Mouse (Mus musculus): Measurements from ENCODE around the gene Mutyh. TPM values are rescaled to one million over a fixed set of nuclear protein-coding genes. Genes with fewer than 3 reads are reported as not detected.
"Not testable (repeated sequence)": the region's sequence is repeated elsewhere in the genome, so short reads cannot be mapped to it uniquely, and the experiment has no call there.

Mutyh gene
- polyA plus RNA-seq, 1 experiment from 2014 or later, result 9.1 TPM

GRCm38 (mm10) chr4:116838999-116839398, 31.5 kb downstream of the Mutyh start:
- Histone ChIP-seq H3K9me3 (ENCODE audit: control insufficient read depth, low read length) (no peaks in the 10 kb centered on the region), H3K9ac (ENCODE audit: low read depth, low read length) (no peak overlapping the region), H3K36me3 (ENCODE audit: control insufficient read depth, insufficient read depth, low read length) (no peaks in the 10 kb centered on the region), H3K27me3 (replicated peaks; ENCODE audit: control insufficient read depth, insufficient read depth, low read length) (no peaks in the 10 kb centered on the region), H3K4me1 (ENCODE audit: control insufficient read depth, insufficient read depth, low read length) (0 out of 2 replicates have a peak, but pooled peaks cover 2% of the 10 kb centered on the region), H3K27ac (ENCODE audit: low read length) (no peak overlapping the region), H3K4me2 (ENCODE audit: low read depth, low read length) (no peak overlapping the region), H3K4me3 (ENCODE audit: low read length) (no peak overlapping the region)
- peak; percentile 86 for ATAC-seq
- 19% methylated on average over 2 of the region's 2 CpGs for WGBS

GRCm38 (mm10) chr4:116840096-116840495, 32.6 kb downstream of the Mutyh start:
- not testable (repeated sequence) for H3K9me3 ChIP-seq (ENCODE audit: control insufficient read depth, low read length); H3K27me3 ChIP-seq (replicated peaks; ENCODE audit: control insufficient read depth, insufficient read depth, low read length); H3K4me3 ChIP-seq (ENCODE audit: low read length); H3K4me1 ChIP-seq (ENCODE audit: control insufficient read depth, insufficient read depth, low read length); ATAC-seq; H3K36me3 ChIP-seq (ENCODE audit: control insufficient read depth, insufficient read depth, low read length); H3K27ac ChIP-seq (ENCODE audit: low read length); H3K4me2 ChIP-seq (ENCODE audit: low read depth, low read length); H3K9ac ChIP-seq (ENCODE audit: low read depth, low read length)
- WGBS, result 18% methylated on average over 19 of the region's 29 CpGs

- H3K4me3 ChIP-seq (ENCODE audit: low read length), result no peak overlapping the region
- H3K36me3 ChIP-seq (ENCODE audit: control insufficient read depth, insufficient read depth, low read length), result no peaks in the 10 kb centered on the region
- 0 out of 2 replicates have a peak, but pooled peaks cover 2% of the 10 kb centered on the region for H3K4me1 ChIP-seq (ENCODE audit: control insufficient read depth, insufficient read depth, low read length)
- WGBS, result 81% methylated on average over 6 of the region's 6 CpGs
- no peak overlapping the region for H3K27ac ChIP-seq (ENCODE audit: low read length)
- no peak overlapping the region for H3K4me2 ChIP-seq (ENCODE audit: low read depth, low read length)
- H3K9ac ChIP-seq (ENCODE audit: low read depth, low read length), result no peak overlapping the region
- no peak for ATAC-seq
- H3K9me3 ChIP-seq (ENCODE audit: control insufficient read depth, low read length), result peaks cover 3% of the 10 kb centered on the region; the same call in 1 of the 2 replicates
- H3K27me3 ChIP-seq (replicated peaks; ENCODE audit: control insufficient read depth, insufficient read depth, low read length), result no peaks in the 10 kb centered on the region
Measured at GRCm38 (mm10) chr4:116840841-116841240, 33.3 kb downstream of the Mutyh start.

- H3K9ac ChIP-seq (ENCODE audit: low read depth, low read length), result no peak overlapping the region
- no peak overlapping the region for H3K27ac ChIP-seq (ENCODE audit: low read length)
- ATAC-seq, result no peak
- H3K4me1 ChIP-seq (ENCODE audit: control insufficient read depth, insufficient read depth, low read length), result no peaks in the 10 kb centered on the region
- no peak overlapping the region for H3K4me3 ChIP-seq (ENCODE audit: low read length)
- H3K36me3 ChIP-seq (ENCODE audit: control insufficient read depth, insufficient read depth, low read length), result no peaks in the 10 kb centered on the region
- H3K4me2 ChIP-seq (ENCODE audit: low read depth, low read length), result no peak overlapping the region
- 94% methylated on average over 3 of the region's 3 CpGs for WGBS
- peaks cover 3% of the 10 kb centered on the region; the same call in 1 of the 2 replicates for H3K9me3 ChIP-seq (ENCODE audit: control insufficient read depth, low read length)
- H3K27me3 ChIP-seq (replicated peaks; ENCODE audit: control insufficient read depth, insufficient read depth, low read length), result no peaks in the 10 kb centered on the region
Measured at GRCm38 (mm10) chr4:116844324-116844723, 36.8 kb downstream of the Mutyh start.

DNA sequence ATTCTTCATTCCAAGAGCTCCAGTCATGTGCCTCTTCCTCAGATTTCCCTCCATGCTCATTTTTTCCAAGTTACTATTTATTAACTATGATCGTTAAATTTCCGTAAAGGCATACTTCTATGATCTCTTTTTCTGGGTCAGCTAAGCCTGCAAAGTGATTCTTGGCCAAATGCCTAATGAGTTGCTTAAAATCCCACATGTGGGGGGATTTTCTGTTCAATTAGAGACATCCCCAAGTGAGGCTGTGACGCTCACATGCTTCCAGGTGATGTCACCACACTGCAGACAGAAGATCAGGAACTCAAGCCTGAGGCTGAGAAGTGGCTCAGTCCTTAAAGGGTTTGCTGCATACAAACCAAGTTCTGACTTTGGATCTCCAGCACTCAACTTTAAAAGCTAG, 42.4 kb downstream of the Mutyh start:
- Histone ChIP-seq H3K27ac (ENCODE audit: low read length) (no peak overlapping the region), H3K9me3 (ENCODE audit: control insufficient read depth, low read length) (no peaks in the 10 kb centered on the region), H3K36me3 (ENCODE audit: control insufficient read depth, insufficient read depth, low read length) (no peaks in the 10 kb centered on the region), H3K4me2 (ENCODE audit: low read depth, low read length) (no peak overlapping the region), H3K4me1 (ENCODE audit: control insufficient read depth, insufficient read depth, low read length) (no peaks in the 10 kb centered on the region), H3K4me3 (ENCODE audit: low read length) (no peak overlapping the region), H3K9ac (ENCODE audit: low read depth, low read length) (no peak overlapping the region), H3K27me3 (replicated peaks; ENCODE audit: control insufficient read depth, insufficient read depth, low read length) (no peaks in the 10 kb centered on the region)
- no peak for ATAC-seq
- 79% methylated on average over 3 of the region's 3 CpGs for WGBS

DNA sequence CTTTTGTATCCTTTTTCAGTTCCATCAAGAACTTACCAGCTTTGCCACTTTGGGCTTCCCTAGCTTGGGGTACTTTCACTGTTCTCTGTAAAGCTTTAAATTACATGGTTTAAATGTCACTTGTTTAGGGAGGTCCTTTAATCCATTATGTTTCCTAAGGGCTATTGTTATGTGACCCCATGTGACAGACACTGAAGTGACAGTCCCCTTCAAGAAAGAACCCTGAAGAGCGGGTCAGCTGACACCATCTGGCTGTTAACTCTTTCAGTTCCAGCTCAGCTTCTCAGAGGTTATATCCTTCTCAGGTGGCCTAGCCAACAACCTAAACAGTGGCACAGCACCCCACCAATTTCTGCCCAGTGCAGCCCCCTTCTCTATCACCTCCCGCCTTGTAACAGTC, 46.8 kb downstream of the Mutyh start:
- Histone ChIP-seq H3K4me1 (ENCODE audit: control insufficient read depth, insufficient read depth, low read length) (0 out of 2 replicates have a peak, but pooled peaks cover 2% of the 10 kb centered on the region), H3K36me3 (ENCODE audit: control insufficient read depth, insufficient read depth, low read length) (no peaks in the 10 kb centered on the region), H3K4me3 (ENCODE audit: low read length) (no peak overlapping the region), H3K4me2 (ENCODE audit: low read depth, low read length) (no peak overlapping the region), H3K9ac (ENCODE audit: low read depth, low read length) (no peak overlapping the region), H3K27me3 (replicated peaks; ENCODE audit: control insufficient read depth, insufficient read depth, low read length) (no peaks in the 10 kb centered on the region), H3K27ac (ENCODE audit: low read length) (no peak overlapping the region), H3K9me3 (ENCODE audit: control insufficient read depth, low read length) (no peaks in the 10 kb centered on the region)
- WGBS, result 33% methylated on average over 2 of the region's 2 CpGs
- no peak for ATAC-seq

- no peak overlapping the region for H3K4me2 ChIP-seq (ENCODE audit: low read depth, low read length)
- no peaks in the 10 kb centered on the region for H3K9me3 ChIP-seq (ENCODE audit: control insufficient read depth, low read length)
- ATAC-seq, result no peak
- no peak overlapping the region for H3K9ac ChIP-seq (ENCODE audit: low read depth, low read length)
- no peaks in the 10 kb centered on the region for H3K27me3 ChIP-seq (replicated peaks; ENCODE audit: control insufficient read depth, insufficient read depth, low read length)
- 0 out of 2 replicates have a peak, but pooled peaks cover 2% of the 10 kb centered on the region for H3K4me1 ChIP-seq (ENCODE audit: control insufficient read depth, insufficient read depth, low read length)
- H3K27ac ChIP-seq (ENCODE audit: low read length), result no peak overlapping the region
- H3K36me3 ChIP-seq (ENCODE audit: control insufficient read depth, insufficient read depth, low read length), result no peaks in the 10 kb centered on the region
- no peak overlapping the region for H3K4me3 ChIP-seq (ENCODE audit: low read length)
- WGBS, result 86% methylated on average over 10 of the region's 10 CpGs
Measured at GRCm38 (mm10) chr4:116857203-116857602, 49.7 kb downstream of the Mutyh start.

GRCm38 (mm10) chr4:116859711-116860110, 52.2 kb downstream of the Mutyh start:
- Histone ChIP-seq H3K9ac (ENCODE audit: low read depth, low read length) (no peak overlapping the region), H3K4me2 (ENCODE audit: low read depth, low read length) (0 out of 2 replicates have a peak overlapping the region, but pooled peaks have one; percentile 6), H3K4me3 (ENCODE audit: low read length) (no peak overlapping the region), H3K27me3 (replicated peaks; ENCODE audit: control insufficient read depth, insufficient read depth, low read length) (no peaks in the 10 kb centered on the region), H3K9me3 (ENCODE audit: control insufficient read depth, low read length) (no peaks in the 10 kb centered on the region), H3K4me1 (ENCODE audit: control insufficient read depth, insufficient read depth, low read length) (0 out of 2 replicates have a peak, but pooled peaks cover 2% of the 10 kb centered on the region), H3K36me3 (ENCODE audit: control insufficient read depth, insufficient read depth, low read length) (no peaks in the 10 kb centered on the region), H3K27ac (ENCODE audit: low read length) (no peak overlapping the region)
- 52% methylated on average over 5 of the region's 5 CpGs for WGBS
- peak; percentile 79 for ATAC-seq

DNA sequence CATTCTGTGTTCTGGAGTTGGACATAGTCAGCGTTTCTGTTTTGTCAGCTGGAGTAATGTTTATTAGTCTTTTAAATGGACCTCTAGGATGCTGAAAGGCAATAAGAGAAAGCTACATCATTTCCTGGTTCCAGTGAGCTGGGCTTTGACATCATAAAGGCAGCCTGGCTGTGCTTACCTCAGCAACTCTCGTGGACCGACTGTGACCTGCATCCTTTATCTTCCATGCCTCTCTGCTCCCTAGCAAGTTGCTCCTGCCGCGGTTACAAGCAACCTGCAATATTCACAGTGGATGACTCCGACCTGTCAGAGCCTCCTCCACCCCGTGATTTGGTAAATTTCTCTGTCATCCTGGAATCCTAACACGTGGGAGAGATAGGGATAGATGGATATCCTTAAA, 54.5 kb downstream of the Mutyh start:
- Histone ChIP-seq H3K4me2 (ENCODE audit: low read depth, low read length) (no peak overlapping the region), H3K9me3 (ENCODE audit: control insufficient read depth, low read length) (no peaks in the 10 kb centered on the region), H3K36me3 (ENCODE audit: control insufficient read depth, insufficient read depth, low read length) (no peaks in the 10 kb centered on the region), H3K27ac (ENCODE audit: low read length) (no peak overlapping the region), H3K4me1 (ENCODE audit: control insufficient read depth, insufficient read depth, low read length) (0 out of 2 replicates have a peak, but pooled peaks cover 2% of the 10 kb centered on the region), H3K4me3 (ENCODE audit: low read length) (no peak overlapping the region), H3K27me3 (replicated peaks; ENCODE audit: control insufficient read depth, insufficient read depth, low read length) (no peaks in the 10 kb centered on the region), H3K9ac (ENCODE audit: low read depth, low read length) (no peak overlapping the region)
- no peak for ATAC-seq
- WGBS, result 61% methylated on average over 8 of the region's 8 CpGs

Measured in intestine, embryonic 16.5 days (tissue).